Mouse (Mus musculus) ES-E14 (cell line): ENCODE results near the gene Ldhb. TPM values are rescaled to one million over a fixed set of nuclear protein-coding genes. Genes with fewer than 3 reads are reported as not detected.
"Not testable (repeated sequence)": the region's sequence is repeated elsewhere in the genome, so short reads cannot be mapped to it uniquely, and the experiment has no call there.

Source experiments
- DNase-seq: peaks from one replicate; pipeline ENCODE4 v3.0.0-alpha.2; 2013; ENCODE audit warnings: low read depth, low spot score
- H3K27ac ChIP-seq: 2 replicates; pipeline ENCODE4 v1.5.1; 2012; ENCODE audit warnings: low read depth, mild to moderate bottlenecking, low read length, moderate library complexity, mixed read lengths; ENCODE audit not compliant: poor library complexity, insufficient read depth, severe bottlenecking
- H3K36me3 ChIP-seq: 2 replicates; pipeline ENCODE4 v1.6.1; 2012; ENCODE audit warnings: mild to moderate bottlenecking, low read length, moderate library complexity, mixed read lengths; ENCODE audit not compliant: control insufficient read depth, poor library complexity, insufficient read depth, severe bottlenecking
- H3K4me1 ChIP-seq, 2 experiments: fragments of 150-350 bp in 1 of 2; sonication (generic) in 1 of 2; 2 replicates each; pipeline ENCODE4 v1.6.1; 2012; ENCODE audit warnings: low read length in 2 of 2, mild to moderate bottlenecking in 1 of 2, mixed read lengths in 1 of 2; ENCODE audit not compliant: control insufficient read depth in 2 of 2, insufficient read depth in 2 of 2, poor library complexity in 1 of 2
- H3K4me3 ChIP-seq, 2 experiments: fragments of 150-350 bp in 1 of 2; sonication (generic) in 1 of 2; 2 replicates each; pipeline ENCODE4 v1.5.1; 2012; ENCODE audit warnings: low read length in 2 of 2, low read depth in 1 of 2, mild to moderate bottlenecking in 1 of 2, mixed read lengths in 1 of 2; ENCODE audit not compliant: insufficient read depth in 1 of 2, poor library complexity in 1 of 2, severe bottlenecking in 1 of 2
- H3K9ac ChIP-seq: 2 replicates; pipeline ENCODE4 v1.6.1; 2012; ENCODE audit warnings: low read depth, mild to moderate bottlenecking, low read length, mixed read lengths; ENCODE audit not compliant: poor library complexity, insufficient read depth, severe bottlenecking
- H3K9me3 ChIP-seq: fragments of 150-350 bp; sonication (generic); 2 replicates; pipeline ENCODE4 v1.6.1; 2012; ENCODE audit warnings: low read depth, mild to moderate bottlenecking, low read length; ENCODE audit not compliant: control insufficient read depth, insufficient read depth
- CHD2 ChIP-seq: IDR thresholded peaks from 2 replicates; pipeline ENCODE4 v1.6.1; 2014; ENCODE audit warnings: mild to moderate bottlenecking, low read depth, low read length, inconsistent platforms
- HCFC1 ChIP-seq: IDR thresholded peaks from 2 replicates; pipeline ENCODE4 v1.6.1; 2012; ENCODE audit warnings: low read length, inconsistent platforms, borderline replicate concordance; ENCODE audit not compliant: insufficient read depth
- MAFK ChIP-seq: IDR thresholded peaks from 2 replicates; pipeline ENCODE4 v1.6.1; 2014; ENCODE audit warnings: mild to moderate bottlenecking, low read depth, low read length, inconsistent platforms; ENCODE audit not compliant: insufficient read depth
- ZC3H11A ChIP-seq: IDR thresholded peaks from 2 replicates; pipeline ENCODE4 v1.6.1; 2012; ENCODE audit warnings: low read depth, mild to moderate bottlenecking, inconsistent platforms, low read length, borderline replicate concordance
- ZNF384 ChIP-seq: IDR thresholded peaks from 2 replicates; pipeline ENCODE4 v1.6.1; 2012; ENCODE audit warnings: low read depth, low read length, inconsistent platforms
- in situ Hi-C, 2 experiments: fragments of 600-800 bp; cut with MboI; formaldehyde crosslinking; loops; one replicate each; pipeline ENCODE4 v1.15.1; 2025; ENCODE audit warnings: low sequenced_read_pairs in 2 of 2, inconsistent platforms in 1 of 2; ENCODE audit not compliant: unreplicated experiment in 2 of 2
- total RNA-seq: library from RNA; depleted of rRNA; stranded (reverse); fragments of 300-350 nt; gene quantifications from 2 replicates; pipeline ENCODE4 v1.2.3, GENCODE M21; 2012

Gene Ldhb
- total RNA-seq, 1 experiment = 139 TPM

DNA sequence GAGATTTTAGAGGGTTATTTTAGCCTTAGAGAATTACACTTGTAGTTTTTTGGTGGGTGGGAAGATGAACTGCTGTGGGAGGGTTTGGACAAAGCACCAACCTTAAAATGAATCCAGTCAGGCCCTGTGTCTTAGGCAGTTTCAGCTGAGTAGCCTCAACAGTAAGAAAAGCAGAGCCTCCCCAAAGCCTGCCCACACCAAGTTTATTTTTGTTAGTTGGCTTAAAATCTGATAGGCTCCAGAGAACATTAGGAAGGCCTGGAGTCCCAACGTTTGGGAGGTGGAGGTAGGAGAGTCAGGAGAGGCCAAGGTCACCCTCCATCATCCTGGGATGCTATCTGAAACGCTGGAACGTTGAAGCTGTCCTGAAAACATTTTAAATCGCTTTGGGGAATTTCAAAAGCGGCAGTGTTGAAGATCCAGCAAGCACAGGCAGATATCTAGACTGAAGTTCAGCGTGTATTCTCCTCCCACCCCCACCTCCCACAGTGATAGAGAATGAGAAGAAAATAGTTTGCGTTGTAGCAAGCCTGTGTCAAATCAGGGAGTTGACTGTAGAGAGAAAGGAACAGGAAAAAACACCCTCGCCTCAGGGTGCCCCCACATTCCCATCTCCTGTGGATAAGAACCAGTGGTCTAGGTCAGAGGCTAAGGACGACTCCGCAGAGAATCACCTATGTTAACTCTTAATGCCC, 1.3 kb downstream of the Ldhb start:
- peak overlapping the region; percentile 74 to 90 for H3K4me3 ChIP-seq
- H3K9me3 ChIP-seq = no peaks in the 10 kb centered on the region
- no peak overlapping the region for H3K27ac ChIP-seq
- peak overlapping the region; percentile 67 for H3K9ac ChIP-seq
- no peak for DNase-seq
- peaks cover 9 to 27% of the 10 kb centered on the region in 2 experiments for H3K4me1 ChIP-seq
- TF ChIP-seq CHD2 (no peak), MAFK (no peak), HCFC1 (no peak), ZC3H11A (no peak), ZNF384 (no peak)
- in situ Hi-C loops = no loop called here
- H3K36me3 ChIP-seq = peaks cover 13% of the 10 kb centered on the region; the same call in 1 of the 2 replicates

DNA sequence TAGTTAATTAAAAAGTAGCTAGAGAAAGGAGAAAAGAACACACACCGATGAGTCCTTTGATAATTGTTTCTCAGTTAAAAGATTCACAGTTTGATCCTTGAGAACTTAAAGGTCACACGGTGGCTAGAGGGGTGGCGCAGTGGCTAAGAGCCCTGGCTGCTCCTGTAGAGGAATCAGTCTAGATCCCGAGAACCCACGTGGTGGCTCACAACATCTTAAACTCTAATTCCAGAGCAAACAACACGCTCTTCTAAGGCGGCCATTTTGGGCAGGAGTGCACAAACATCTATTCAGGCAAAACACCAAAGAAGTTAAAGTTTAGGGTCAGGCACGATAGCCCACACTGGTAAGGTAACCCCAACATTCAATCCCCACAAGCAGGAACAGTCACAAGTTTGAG, 4.2 kb downstream of the Ldhb start:
- no peak overlapping the region for H3K27ac ChIP-seq
- H3K4me1 ChIP-seq = peaks cover 0 to 14% of the 10 kb centered on the region in 2 experiments; a peak in 2 of 4 replicates
- peak overlapping the region; percentile 15; the same call in 1 of the 2 replicates for H3K9ac ChIP-seq
- no peaks in the 10 kb centered on the region for H3K9me3 ChIP-seq
- peaks cover 26% of the 10 kb centered on the region; the same call in 1 of the 2 replicates for H3K36me3 ChIP-seq
- DNase-seq = no peak
- TF ChIP-seq HCFC1 (no peak), ZC3H11A (no peak), CHD2 (no peak), ZNF384 (no peak)
- H3K4me3 ChIP-seq = peak overlapping the region; percentile 16 to 43
- in situ Hi-C loops = no loop called here

DNA sequence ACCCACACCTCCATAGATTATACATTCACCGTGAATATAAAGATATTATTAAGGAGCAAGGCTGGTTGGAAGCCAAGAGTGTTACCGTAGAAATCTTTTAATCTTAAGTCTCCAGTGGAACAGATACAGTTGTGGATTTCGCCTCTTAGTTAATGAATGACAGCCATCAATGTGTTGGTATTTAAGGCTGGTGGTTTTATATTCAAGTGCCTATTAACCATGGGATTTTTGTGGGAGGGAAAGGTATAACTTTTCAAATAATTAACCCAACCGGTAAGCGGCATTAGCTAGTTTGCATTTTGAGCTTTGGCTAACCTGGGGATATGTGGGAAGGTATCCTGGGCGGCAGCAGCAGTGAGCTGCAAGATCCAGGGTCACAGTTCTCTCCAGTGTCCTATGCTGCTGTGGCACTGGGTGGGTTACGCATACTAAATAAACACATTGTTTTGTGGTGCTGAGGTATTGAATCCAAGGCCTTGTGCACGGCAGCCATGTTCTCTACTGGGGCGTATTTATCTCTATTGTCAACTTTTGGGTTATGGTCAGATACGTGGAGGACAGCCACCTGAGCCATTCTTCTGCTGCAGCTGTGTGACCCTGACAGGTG, 5.1 kb downstream of the Ldhb start:
- in situ Hi-C loops = no loop called here
- TF ChIP-seq CHD2 (no peak), MAFK (no peak), ZC3H11A (no peak), ZNF384 (no peak), HCFC1 (no peak)
- H3K4me3 ChIP-seq = no peak overlapping the region
- peaks cover 35% of the 10 kb centered on the region; the same call in 1 of the 2 replicates for H3K36me3 ChIP-seq
- no peak for DNase-seq
- H3K27ac ChIP-seq = no peak overlapping the region
- H3K4me1 ChIP-seq = peaks cover 0 to 14% of the 10 kb centered on the region in 2 experiments; a peak in 2 of 4 replicates
- no peaks in the 10 kb centered on the region for H3K9me3 ChIP-seq
- H3K9ac ChIP-seq = no peak overlapping the region

DNA sequence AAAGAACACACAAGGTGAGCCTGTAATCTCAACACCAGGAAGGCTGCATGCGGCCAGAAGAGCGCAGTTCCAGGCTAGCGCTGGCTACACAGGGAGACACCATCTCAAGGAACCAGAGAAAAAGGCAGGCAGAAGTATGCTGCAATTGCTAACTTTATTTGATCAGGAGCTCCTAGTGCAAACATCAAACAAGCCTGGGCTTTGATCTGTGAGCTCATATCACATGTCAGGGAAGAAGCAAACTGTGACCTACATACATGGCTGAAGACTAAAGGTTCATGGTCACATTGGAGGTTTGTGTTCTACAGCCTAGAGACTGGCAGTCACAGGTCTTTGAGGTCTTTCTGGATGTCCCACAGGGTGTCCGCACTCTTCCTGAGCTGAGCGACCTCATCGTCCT, 17.6 kb downstream of the Ldhb start:
- DNase-seq, H3K27ac ChIP-seq, H3K9ac ChIP-seq, H3K9me3 ChIP-seq, in situ Hi-C loops, H3K4me1 ChIP-seq, H3K4me3 ChIP-seq: not testable (repeated sequence)
- H3K36me3 ChIP-seq = peaks cover 32% of the 10 kb centered on the region
